Mouse (Mus musculus): ENCODE measurements around the gene Tnnt3.

GRCm38 (mm10) chr7:142478574-142478973 lies 20.1 kb upstream of the Tnnt3 start:
- no peak for TF ChIP-seq CTCF (IDR thresholded peaks at IDR 0.05; ENCODE audit: low read depth)
- TF ChIP-seq EP300 (optimal IDR thresholded peaks at IDR 0.05): no peak

All from stomach, postnatal 0 days (tissue).